Comparison of ENCODE assay signal across 16 mouse cellular contexts in the genomic region with DNA sequence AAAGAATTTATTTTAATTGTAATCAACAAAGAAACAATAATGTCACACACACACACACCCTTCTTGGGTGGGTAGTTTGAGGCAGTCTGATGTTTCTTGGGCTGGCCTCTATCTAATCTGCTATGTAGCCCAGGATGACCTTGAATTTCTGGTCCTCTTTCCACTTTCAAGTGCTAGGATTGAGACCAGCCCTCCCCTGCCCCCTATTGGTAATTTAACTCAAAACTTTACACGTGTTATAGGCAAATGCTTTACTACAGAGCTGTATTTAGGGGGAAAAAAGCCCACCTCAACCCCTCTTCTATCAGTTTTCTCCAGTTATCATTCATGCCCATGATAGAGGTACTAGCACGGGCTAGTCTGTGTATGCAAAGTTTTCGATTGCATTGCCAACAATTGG. TPM values are rescaled to one million over a fixed set of nuclear protein-coding genes. Genes with fewer than 3 reads are reported as not detected.
DNase-seq lines count a peak whose midpoint lies in the region; ATAC-seq and TF ChIP-seq lines count a peak whose summit lies in the region.
"Had no signal": no experiment of that assay in that cellular context is flagged by ENCODE, and none has a peak within 500 bp of the region (broad histone marks: within the 10 kb centered on the region; RNA-seq: fewer than 3 reads in every experiment).

No protein-coding gene starts in this region.

- no peaks in the 10 kb centered on the region for H3K9me3 ChIP-seq in lung, embryonic 15.5 days
- H3K9me3 ChIP-seq in ES-Bruce4 (replicated peaks; ENCODE audit: control insufficient read depth, insufficient read depth, low read length, poor library complexity, severe bottlenecking), result no peaks in the 10 kb centered on the region
- H3K9me3 ChIP-seq in forebrain, embryonic 11.5 days (ENCODE audit: control insufficient read depth, low read length), result no peaks in the 10 kb centered on the region
- H3K9me3 ChIP-seq: heart, embryonic 15.5 days; hindbrain, embryonic 13.5 days; limb, embryonic 12.5 days; midbrain, embryonic 12.5 days had no signal

- no peak for TF ChIP-seq POLR2A in ES-Bruce4 (IDR thresholded peaks at IDR 0.05; ENCODE audit: insufficient read depth, low read length)
- TF ChIP-seq POLR2A in myocyte (IDR thresholded peaks at IDR 0.05; ENCODE audit: insufficient read length, low read depth), result no peak

- no peak overlapping the region for H3K4me2 ChIP-seq in lung, embryonic 15.5 days
- H3K4me2 ChIP-seq in myocyte (ENCODE audit: low read depth), result peak overlapping the region; percentile 0
- H3K4me2 ChIP-seq in forebrain, embryonic 11.5 days (ENCODE audit: low read depth, low read length, severe bottlenecking), result no peak overlapping the region
- H3K4me2 ChIP-seq: heart, embryonic 15.5 days; hindbrain, embryonic 13.5 days; limb, embryonic 12.5 days; midbrain, embryonic 12.5 days had no signal

- H3K36me3 ChIP-seq in lung, embryonic 15.5 days, result no peaks in the 10 kb centered on the region
- H3K36me3 ChIP-seq in ES-Bruce4 (ENCODE audit: control insufficient read depth, insufficient read depth, low read length, poor library complexity, severe bottlenecking) (peaks cover 20% of the 10 kb centered on the region), myocyte (ENCODE audit: control insufficient read depth, insufficient read depth) (no peaks in the 10 kb centered on the region)
- no peaks in the 10 kb centered on the region for H3K36me3 ChIP-seq in forebrain, embryonic 11.5 days (ENCODE audit: control insufficient read depth, insufficient read depth, low read length)
- H3K36me3 ChIP-seq: heart, embryonic 15.5 days; hindbrain, embryonic 13.5 days; limb, embryonic 12.5 days; midbrain, embryonic 12.5 days had no signal

- no peak overlapping the region for H3K4me3 ChIP-seq in gastrocnemius, adult 2 months
- no peak overlapping the region for H3K4me3 ChIP-seq in lung, embryonic 15.5 days
- no peak overlapping the region for H3K4me3 ChIP-seq in ES-Bruce4 (ENCODE audit: low read depth, low read length)
- H3K4me3 ChIP-seq in myocyte, result no peak overlapping the region
- H3K4me3 ChIP-seq in forebrain, embryonic 11.5 days (ENCODE audit: low read depth, low read length), result no peak overlapping the region
- H3K4me3 ChIP-seq: heart, embryonic 15.5 days; hindbrain, embryonic 13.5 days; limb, embryonic 12.5 days; midbrain, embryonic 12.5 days had no signal

- no peak for ATAC-seq in lung, embryonic 15.5 days (ENCODE audit: borderline replicate concordance, extremely low read depth, low FRiP score, low TSS enrichment)
- no peak for ATAC-seq in forebrain, embryonic 11.5 days (replicated peaks; ENCODE audit: low FRiP score)
- ATAC-seq: liver, postnatal 0 days had no signal

- no peak overlapping the region for H3ac ChIP-seq in myocyte (ENCODE audit: control insufficient read depth, insufficient read length)

- H3K9ac ChIP-seq in lung, embryonic 15.5 days, result no peak overlapping the region
- H3K9ac ChIP-seq in ES-Bruce4 (ENCODE audit: low read depth, poor library complexity, severe bottlenecking), result no peak overlapping the region
- no peak overlapping the region for H3K9ac ChIP-seq in forebrain, embryonic 11.5 days (ENCODE audit: low read length)
- H3K9ac ChIP-seq: heart, embryonic 15.5 days; hindbrain, embryonic 13.5 days; limb, embryonic 12.5 days; liver, postnatal 0 days; midbrain, embryonic 12.5 days had no signal

- peaks cover 33% of the 10 kb centered on the region for H3K4me1 ChIP-seq in lung, embryonic 15.5 days
- H3K4me1 ChIP-seq in ES-Bruce4 (ENCODE audit: control insufficient read depth, insufficient read depth, low read length), result peaks cover 6% of the 10 kb centered on the region
- H3K4me1 ChIP-seq in forebrain, embryonic 11.5 days (replicated peaks; ENCODE audit: control insufficient read depth, insufficient read depth, low read length), result no peaks in the 10 kb centered on the region
- H3K4me1 ChIP-seq: heart, embryonic 15.5 days; hindbrain, embryonic 13.5 days; limb, embryonic 12.5 days; midbrain, embryonic 12.5 days had no signal

- H3K27me3 ChIP-seq in lung, embryonic 15.5 days, result no peaks in the 10 kb centered on the region
- H3K27me3 ChIP-seq in ES-Bruce4 (ENCODE audit: control insufficient read depth, insufficient read depth, low read length, poor library complexity, severe bottlenecking) (no peaks in the 10 kb centered on the region), myocyte (ENCODE audit: control insufficient read depth, insufficient read depth, insufficient read length) (no peaks in the 10 kb centered on the region)
- no peaks in the 10 kb centered on the region for H3K27me3 ChIP-seq in forebrain, embryonic 11.5 days (ENCODE audit: control insufficient read depth, insufficient read depth, low read length)
- H3K27me3 ChIP-seq: heart, embryonic 15.5 days; hindbrain, embryonic 13.5 days; limb, embryonic 12.5 days; midbrain, embryonic 12.5 days had no signal

- H3K27ac ChIP-seq in gastrocnemius, adult 2 months, result no peak overlapping the region
- H3K27ac ChIP-seq in lung, embryonic 15.5 days, result peak overlapping the region; percentile 67; the same call in 1 of the 2 replicates
- peak overlapping the region; percentile 23 for H3K27ac ChIP-seq in ES-Bruce4 (ENCODE audit: insufficient read depth, low read length)
- H3K27ac ChIP-seq in forebrain, embryonic 11.5 days (ENCODE audit: low read depth, low read length), result no peak overlapping the region
- H3K27ac ChIP-seq: heart, embryonic 15.5 days; hindbrain, embryonic 13.5 days; limb, embryonic 12.5 days; midbrain, embryonic 12.5 days had no signal

- TF ChIP-seq CTCF in gastrocnemius, adult 2 months (IDR thresholded peaks at IDR 0.05), result peak; percentile 20; the same call in 1 of the 2 replicates
- no peak for TF ChIP-seq CTCF in ES-Bruce4 (IDR thresholded peaks at IDR 0.05; ENCODE audit: low read depth, low read length)

- intact Hi-C loops in gastrocnemius, adult 2 months (cut with DNase I), result loop anchor here (10.0 kb wide), 1 partner anchor 230 kb away; the partner anchor contains the start of gene Zfp90

- WGBS in lung, embryonic 15.5 days, result 65% methylated on average over 3 of the region's 3 CpGs
- 62% methylated on average over 3 of the region's 3 CpGs for WGBS in forebrain, embryonic 11.5 days

- no peaks in the 10 kb centered on the region for H3K79me2 ChIP-seq in myocyte (ENCODE audit: control insufficient read depth, insufficient read depth)

- DNase-seq in gastrocnemius, adult 2 months, result no peak
- DNase-seq in gastrocnemius, postnatal 4 days (ENCODE audit: low spot score in 2 of 2), result no peak
- no peak for DNase-seq in lung, postnatal 10 days
- DNase-seq in forebrain, embryonic 11.5 days (ENCODE audit: low spot score), result no peak
- no peak for DNase-seq in layer of hippocampus, adult 8-10 months (ENCODE audit: low spot score in 2 of 2)
- DNase-seq: adrenal gland, postnatal 25 days; cerebellum, postnatal 14 days; kidney, postnatal 10 days; liver, postnatal 0 days had no signal

- no peak for TF ChIP-seq EP300 in ES-Bruce4 (IDR thresholded peaks at IDR 0.05; ENCODE audit: insufficient read depth, low read depth, low read length)

TF ChIP-seq in myocyte, 11 proteins besides CTCF, POLR2A, EP300 and RAD21:
- TF ChIP-seq SRF (IDR thresholded peaks at IDR 0.05; ENCODE audit: control insufficient read depth, insufficient read length, low read depth) (no peak), MAX (IDR thresholded peaks at IDR 0.05; ENCODE audit: low read depth) (no peak), TCF12 (IDR thresholded peaks at IDR 0.05; ENCODE audit: insufficient read depth, poor library complexity, severe bottlenecking) (no peak), CEBPB (IDR thresholded peaks at IDR 0.05; ENCODE audit: insufficient read depth, poor library complexity, severe bottlenecking) (no peak), USF1 (IDR thresholded peaks at IDR 0.05; ENCODE audit: low read depth) (no peak), TCF3 (IDR thresholded peaks at IDR 0.05; ENCODE audit: insufficient read length, low read depth) (no peak), POLR2AphosphoS2 (IDR thresholded peaks at IDR 0.05; ENCODE audit: insufficient read length, low read depth) (no peak), E2F4 (IDR thresholded peaks at IDR 0.05; ENCODE audit: insufficient read depth) (no peak), REST (IDR thresholded peaks at IDR 0.05; ENCODE audit: insufficient read depth, insufficient read length) (no peak), MYOD1 (IDR thresholded peaks at IDR 0.05; ENCODE audit: control insufficient read depth in 1 of 3, insufficient read length in 2 of 3, low read depth in 2 of 3) (no peak), MYOG (IDR thresholded peaks at IDR 0.05; ENCODE audit: control insufficient read depth in 1 of 3, insufficient read depth in 1 of 3, insufficient read length in 2 of 3, low read depth in 2 of 3) (no peak)

RNA-seq across cellular contexts. Expression of gene Tango6, which starts 37.9 kb away (rescaled TPM):
- total RNA-seq in gastrocnemius, adult 2 months (2021), result 10 to 100 TPM; 12.2 to 12.7 TPM
- total RNA-seq in gastrocnemius, postnatal 4 days (2021), result 1 to 10 TPM; 9.1 to 9.3 TPM
- polyA plus RNA-seq in lung, embryonic 15.5 days (2015; fragmentation: Nextera tagmentation; extraction: Ambion mirVana), result 11.4 and 12.1 TPM in 2 replicates
- polyA plus RNA-seq in ES-Bruce4 (2011; ENCODE audit: insufficient read depth, insufficient read length, low read depth, missing spikeins), result 12.5 and 14.1 TPM in 2 replicates
- 6.9 TPM for polyA plus RNA-seq in myocyte (2012; fragmentation: generic; extraction: Trizol)
- 10.6 and 12.4 TPM in 2 replicates for polyA plus RNA-seq in forebrain, embryonic 11.5 days (2014; fragmentation: Nextera tagmentation; extraction: Ambion mirVana)
- 1 to 10 TPM; 6.4 to 7.3 (median 7.0) TPM for total RNA-seq in layer of hippocampus, adult 8-10 months (2022)

RNA-seq across cellular contexts. Expression of gene Cdh1, which starts 41.8 kb away (rescaled TPM):
- under 1 TPM; 0.17 to 0.51 TPM for total RNA-seq in gastrocnemius, adult 2 months (2021)
- total RNA-seq in gastrocnemius, postnatal 4 days (2021), result 1 to 10 TPM; 1.2 TPM
- 106 and 117 TPM in 2 replicates for polyA plus RNA-seq in lung, embryonic 15.5 days (2015; fragmentation: Nextera tagmentation; extraction: Ambion mirVana)
- polyA plus RNA-seq in ES-Bruce4 (2011; ENCODE audit: insufficient read depth, insufficient read length, low read depth, missing spikeins) (347 and 358 TPM in 2 replicates), myocyte (2012; fragmentation: generic; extraction: Trizol) (0.11 TPM)
- 5.1 and 5.7 TPM in 2 replicates for polyA plus RNA-seq in forebrain, embryonic 11.5 days (2014; fragmentation: Nextera tagmentation; extraction: Ambion mirVana)
- total RNA-seq in layer of hippocampus, adult 8-10 months (2022), result 1 to 10 TPM; 1.1 to 3.0 (median 1.2) TPM

Comparison
In these comparisons a context has a peak if more than half of its experiments do, and no peak if none do; other contexts are left out.
1. H3K27ac ChIP-seq: peak in lung, embryonic 15.5 days (single experiment) and ES-Bruce4 (single experiment); none in gastrocnemius, adult 2 months (single experiment) and forebrain, embryonic 11.5 days (single experiment).
2. RNA of gene Cdh1, which starts 41.8 kb away (polyA plus RNA-seq): 347 to 358 TPM in ES-Bruce4 and 106 to 117 TPM in lung, embryonic 15.5 days; 5.1 to 5.7 TPM in forebrain, embryonic 11.5 days and 0.11 TPM in myocyte (single experiment); every median in the first group is over 10 times any median in the second.